Mouse (Mus musculus) heart, embryonic 13.5 days (tissue): ENCODE results near the gene Nup133. TPM values are rescaled to one million over a fixed set of nuclear protein-coding genes. Genes with fewer than 3 reads are reported as not detected.
A peak's percentile ranks its signal among the peaks of the same experiment; 100 is the strongest.
"Not testable (repeated sequence)": the region's sequence is repeated elsewhere in the genome, so short reads cannot be mapped to it uniquely, and the experiment has no call there.

Source experiments
- ATAC-seq: fragments of 200-750 bp; cut with Nextera tagmentation; 2 replicates; pipeline ENCODE4 v1.8.0; 2017; ENCODE audit warnings: moderate TSS enrichment; ENCODE audit not compliant: insufficient number of reproducible peaks, low FRiP score, low TSS enrichment; ENCODE audit errors: extremely low read depth
- H3K27ac ChIP-seq: fragments of 300-500 bp; sonication (generic); replicated peaks from 2 replicates; pipeline ENCODE4 v1.5.1; 2015; ENCODE audit warnings: moderate library complexity, mild to moderate bottlenecking, inconsistent platforms
- H3K27me3 ChIP-seq: fragments of 300-500 bp; sonication (generic); replicated peaks from 2 replicates; pipeline ENCODE4 v1.6.1; 2015; ENCODE audit warnings: mild to moderate bottlenecking, inconsistent platforms
- H3K36me3 ChIP-seq: fragments of 300-500 bp; sonication (generic); 2 replicates; pipeline ENCODE4 v1.6.1; 2015; ENCODE audit warnings: mild to moderate bottlenecking, inconsistent platforms
- H3K4me1 ChIP-seq: fragments of 300-500 bp; sonication (generic); 2 replicates; pipeline ENCODE4 v1.6.1; 2015; ENCODE audit warnings: inconsistent platforms
- H3K4me2 ChIP-seq: fragments of 300-500 bp; sonication (generic); 2 replicates; pipeline ENCODE4 v1.6.1; 2015; ENCODE audit warnings: inconsistent platforms, mild to moderate bottlenecking, moderate library complexity
- H3K4me3 ChIP-seq: fragments of 300-500 bp; sonication (generic); 2 replicates; pipeline ENCODE4 v1.5.1; 2015; ENCODE audit warnings: moderate library complexity, mild to moderate bottlenecking, inconsistent platforms
- H3K9ac ChIP-seq: fragments of 300-500 bp; sonication (generic); 2 replicates; pipeline ENCODE4 v1.6.1; 2015; ENCODE audit warnings: inconsistent platforms, mild to moderate bottlenecking, moderate library complexity
- H3K9me3 ChIP-seq: fragments of 300-500 bp; sonication (generic); 2 replicates; pipeline ENCODE4 v1.6.1; 2016; ENCODE audit warnings: inconsistent platforms
- WGBS: fragments of 180-500 bp; shearing (Covaris S2); methylation state at CpG from one replicate; pipeline ENCODE4 v1.1.7; 2015; ENCODE audit warnings: mixed read lengths; 5-methylcytosine and 5-hydroxymethylcytosine counted together
- polyA plus RNA-seq: library from polyadenylated mRNA; unstranded; fragments of >200 nt; fragmentation: Nextera tagmentation; extraction: Ambion mirVana; gene quantifications from 2 replicates; pipeline ENCODE4 v1.2.1, GENCODE M21; 2015

The Nup133 gene
- polyA plus RNA-seq, 1 experiment from 2014 or later, result 24.4 TPM

GRCm38 (mm10) chr8:123978926-123979325, 29.9 kb upstream of the Nup133 start:
- peak overlapping the region; percentile 96 for H3K4me2 ChIP-seq
- peak; percentile 16; the same call in 1 of the 2 replicates for ATAC-seq
- no peaks in the 10 kb centered on the region for H3K9me3 ChIP-seq
- peaks cover 50% of the 10 kb centered on the region for H3K4me1 ChIP-seq
- WGBS, result 17% methylated on average over 8 of the region's 8 CpGs
- no peaks in the 10 kb centered on the region for H3K27me3 ChIP-seq
- peak overlapping the region; percentile 72 for H3K9ac ChIP-seq
- H3K27ac ChIP-seq, result peak overlapping the region; percentile 82
- H3K36me3 ChIP-seq, result peaks cover 10% of the 10 kb centered on the region; the same call in 1 of the 2 replicates
- H3K4me3 ChIP-seq, result peak overlapping the region; percentile 91

- Histone ChIP-seq H3K27ac (peak overlapping the region; percentile 82), H3K9me3 (no peaks in the 10 kb centered on the region), H3K36me3 (peaks cover 10% of the 10 kb centered on the region; the same call in 1 of the 2 replicates), H3K4me2 (peak overlapping the region; percentile 96), H3K9ac (peak overlapping the region; percentile 72), H3K4me1 (peaks cover 44% of the 10 kb centered on the region), H3K4me3 (peak overlapping the region; percentile 91), H3K27me3 (no peaks in the 10 kb centered on the region)
- 19% methylated on average over 14 of the region's 14 CpGs for WGBS
- ATAC-seq, result no peak
These were observed 29.2 kb upstream of the Nup133 start for GRCm38 (mm10) chr8:123978166-123978838.

GRCm38 (mm10) chr8:123977499-123977898, 28.4 kb upstream of the Nup133 start:
- peak overlapping the region; percentile 82 for H3K27ac ChIP-seq
- no peaks in the 10 kb centered on the region for H3K27me3 ChIP-seq
- H3K4me1 ChIP-seq, result peaks cover 43% of the 10 kb centered on the region
- peaks cover 10% of the 10 kb centered on the region; the same call in 1 of the 2 replicates for H3K36me3 ChIP-seq
- H3K4me2 ChIP-seq, result peak overlapping the region; percentile 96
- peak overlapping the region; percentile 72 for H3K9ac ChIP-seq
- ATAC-seq, result no peak
- no peaks in the 10 kb centered on the region for H3K9me3 ChIP-seq
- peak overlapping the region; percentile 91 for H3K4me3 ChIP-seq
- WGBS, result 88% methylated on average over 4 of the region's 4 CpGs

- Histone ChIP-seq H3K9ac (no peak overlapping the region), H3K9me3 (no peaks in the 10 kb centered on the region), H3K27me3 (no peaks in the 10 kb centered on the region), H3K4me2 (peak overlapping the region; percentile 16), H3K4me1 (peaks cover 10% of the 10 kb centered on the region), H3K27ac (no peak overlapping the region), H3K4me3 (no peak overlapping the region), H3K36me3 (peaks cover 26% of the 10 kb centered on the region)
- WGBS, result 67% methylated on average over 1 of the region's 1 CpGs
- no peak for ATAC-seq
These were observed 24.4 kb upstream of the Nup133 start for GRCm38 (mm10) chr8:123973495-123973894.

GRCm38 (mm10) chr8:123966896-123967295, 17.8 kb upstream of the Nup133 start:
- Histone ChIP-seq H3K36me3 (peaks cover 60% of the 10 kb centered on the region), H3K27me3 (no peaks in the 10 kb centered on the region), H3K27ac (no peak overlapping the region), H3K4me2 (no peak overlapping the region), H3K9me3 (no peaks in the 10 kb centered on the region), H3K9ac (no peak overlapping the region), H3K4me3 (no peak overlapping the region), H3K4me1 (no peaks in the 10 kb centered on the region)
- 62% methylated on average over 2 of the region's 2 CpGs for WGBS
- ATAC-seq, result no peak

GRCm38 (mm10) chr8:123961371-123961770, 12.3 kb upstream of the Nup133 start:
- no peak for ATAC-seq
- peaks cover 84% of the 10 kb centered on the region for H3K36me3 ChIP-seq
- WGBS, result 42% methylated on average over 1 of the region's 1 CpGs
- H3K4me3 ChIP-seq, result no peak overlapping the region
- H3K9me3 ChIP-seq, result no peaks in the 10 kb centered on the region
- no peak overlapping the region for H3K27ac ChIP-seq
- no peaks in the 10 kb centered on the region for H3K4me1 ChIP-seq
- no peak overlapping the region for H3K9ac ChIP-seq
- H3K4me2 ChIP-seq, result no peak overlapping the region
- H3K27me3 ChIP-seq, result no peaks in the 10 kb centered on the region

GRCm38 (mm10) chr8:123960556-123960955, 11.5 kb upstream of the Nup133 start:
- not testable (repeated sequence) for H3K4me3 ChIP-seq, H3K4me1 ChIP-seq, H3K9ac ChIP-seq, H3K27ac ChIP-seq, H3K27me3 ChIP-seq, ATAC-seq, H3K9me3 ChIP-seq, H3K4me2 ChIP-seq
- peaks cover 81% of the 10 kb centered on the region for H3K36me3 ChIP-seq
- 93% methylated on average over 5 of the region's 5 CpGs for WGBS

GRCm38 (mm10) chr8:123960056-123960455, 11.0 kb upstream of the Nup133 start:
- Histone ChIP-seq H3K4me2 (no peak overlapping the region), H3K36me3 (peaks cover 83% of the 10 kb centered on the region), H3K4me3 (no peak overlapping the region), H3K9me3 (no peaks in the 10 kb centered on the region), H3K27ac (no peak overlapping the region), H3K4me1 (no peaks in the 10 kb centered on the region), H3K9ac (no peak overlapping the region), H3K27me3 (no peaks in the 10 kb centered on the region)
- WGBS, result 83% methylated on average over 9 of the region's 9 CpGs
- ATAC-seq, result no peak

- no peaks in the 10 kb centered on the region for H3K9me3 ChIP-seq
- no peak overlapping the region for H3K4me2 ChIP-seq
- no peaks in the 10 kb centered on the region for H3K27me3 ChIP-seq
- no peak for ATAC-seq
- H3K36me3 ChIP-seq, result peaks cover 85% of the 10 kb centered on the region
- WGBS, result 92% methylated on average over 6 of the region's 6 CpGs
- no peak overlapping the region for H3K27ac ChIP-seq
- H3K4me3 ChIP-seq, result no peak overlapping the region
- no peak overlapping the region for H3K9ac ChIP-seq
- no peaks in the 10 kb centered on the region for H3K4me1 ChIP-seq
These were observed 10.4 kb upstream of the Nup133 start for GRCm38 (mm10) chr8:123959473-123959872.

- Histone ChIP-seq H3K9ac (no peak overlapping the region), H3K4me2 (no peak overlapping the region), H3K9me3 (no peaks in the 10 kb centered on the region), H3K36me3 (peaks cover 90% of the 10 kb centered on the region), H3K27me3 (no peaks in the 10 kb centered on the region), H3K4me1 (no peaks in the 10 kb centered on the region), H3K27ac (no peak overlapping the region), H3K4me3 (no peak overlapping the region)
- WGBS, result 76% methylated on average over 17 of the region's 17 CpGs
- ATAC-seq, result no peak
These were observed 9.1 kb upstream of the Nup133 start for GRCm38 (mm10) chr8:123958130-123958529.

GRCm38 (mm10) chr8:123954246-123954645, 5.2 kb upstream of the Nup133 start:
- peaks cover 66% of the 10 kb centered on the region for H3K36me3 ChIP-seq
- no peak overlapping the region for H3K9ac ChIP-seq
- H3K27me3 ChIP-seq, result no peaks in the 10 kb centered on the region
- no peak overlapping the region for H3K4me3 ChIP-seq
- peaks cover 9% of the 10 kb centered on the region for H3K4me1 ChIP-seq
- no peak overlapping the region for H3K4me2 ChIP-seq
- 87% methylated on average over 8 of the region's 8 CpGs for WGBS
- no peak overlapping the region for H3K27ac ChIP-seq
- no peaks in the 10 kb centered on the region for H3K9me3 ChIP-seq
- no peak for ATAC-seq

- Histone ChIP-seq H3K4me1 (peaks cover 9% of the 10 kb centered on the region), H3K9me3 (no peaks in the 10 kb centered on the region), H3K4me3 (no peak overlapping the region), H3K4me2 (no peak overlapping the region), H3K9ac (no peak overlapping the region), H3K36me3 (peaks cover 61% of the 10 kb centered on the region), H3K27ac (no peak overlapping the region), H3K27me3 (no peaks in the 10 kb centered on the region)
- ATAC-seq, result no peak
- 81% methylated on average over 8 of the region's 8 CpGs for whole genome bisulfite sequencing
These were observed 4.6 kb upstream of the Nup133 start for GRCm38 (mm10) chr8:123953686-123954085.
